Mouse (Mus musculus) ES-E14 (cell line): Measurements from ENCODE around the gene Mrm1. TPM values are rescaled to one million over a fixed set of nuclear protein-coding genes. Genes with fewer than 3 reads are reported as not detected.

Experiments
- DNase-seq: peaks from one replicate; pipeline ENCODE4 v3.0.0-alpha.2; 2013; ENCODE audit warnings: low read depth, low spot score
- H3K27ac ChIP-seq: 2 replicates; pipeline ENCODE4 v1.5.1; 2012; ENCODE audit warnings: low read depth, mild to moderate bottlenecking, low read length, moderate library complexity, mixed read lengths; ENCODE audit not compliant: poor library complexity, insufficient read depth, severe bottlenecking
- H3K36me3 ChIP-seq: 2 replicates; pipeline ENCODE4 v1.6.1; 2012; ENCODE audit warnings: mild to moderate bottlenecking, low read length, moderate library complexity, mixed read lengths; ENCODE audit not compliant: control insufficient read depth, poor library complexity, insufficient read depth, severe bottlenecking
- H3K4me1 ChIP-seq, 2 experiments: fragments of 150-350 bp in 1 of 2; sonication (generic) in 1 of 2; 2 replicates each; pipeline ENCODE4 v1.6.1; 2012; ENCODE audit warnings: low read length in 2 of 2, mild to moderate bottlenecking in 1 of 2, mixed read lengths in 1 of 2; ENCODE audit not compliant: control insufficient read depth in 2 of 2, insufficient read depth in 2 of 2, poor library complexity in 1 of 2
- H3K4me3 ChIP-seq, 2 experiments: fragments of 150-350 bp in 1 of 2; sonication (generic) in 1 of 2; 2 replicates each; pipeline ENCODE4 v1.5.1; 2012; ENCODE audit warnings: low read length in 2 of 2, low read depth in 1 of 2, mild to moderate bottlenecking in 1 of 2, mixed read lengths in 1 of 2; ENCODE audit not compliant: insufficient read depth in 1 of 2, poor library complexity in 1 of 2, severe bottlenecking in 1 of 2
- H3K9ac ChIP-seq: 2 replicates; pipeline ENCODE4 v1.6.1; 2012; ENCODE audit warnings: low read depth, mild to moderate bottlenecking, low read length, mixed read lengths; ENCODE audit not compliant: poor library complexity, insufficient read depth, severe bottlenecking
- H3K9me3 ChIP-seq: fragments of 150-350 bp; sonication (generic); 2 replicates; pipeline ENCODE4 v1.6.1; 2012; ENCODE audit warnings: low read depth, mild to moderate bottlenecking, low read length; ENCODE audit not compliant: control insufficient read depth, insufficient read depth
- CHD2 ChIP-seq: IDR thresholded peaks from 2 replicates; pipeline ENCODE4 v1.6.1; 2014; ENCODE audit warnings: mild to moderate bottlenecking, low read depth, low read length, inconsistent platforms
- HCFC1 ChIP-seq: IDR thresholded peaks from 2 replicates; pipeline ENCODE4 v1.6.1; 2012; ENCODE audit warnings: low read length, inconsistent platforms, borderline replicate concordance; ENCODE audit not compliant: insufficient read depth
- MAFK ChIP-seq: IDR thresholded peaks from 2 replicates; pipeline ENCODE4 v1.6.1; 2014; ENCODE audit warnings: mild to moderate bottlenecking, low read depth, low read length, inconsistent platforms; ENCODE audit not compliant: insufficient read depth
- ZC3H11A ChIP-seq: IDR thresholded peaks from 2 replicates; pipeline ENCODE4 v1.6.1; 2012; ENCODE audit warnings: low read depth, mild to moderate bottlenecking, inconsistent platforms, low read length, borderline replicate concordance
- ZNF384 ChIP-seq: IDR thresholded peaks from 2 replicates; pipeline ENCODE4 v1.6.1; 2012; ENCODE audit warnings: low read depth, low read length, inconsistent platforms
- in situ Hi-C, 2 experiments: fragments of 600-800 bp; cut with MboI; formaldehyde crosslinking; loops; one replicate each; pipeline ENCODE4 v1.15.1; 2025; ENCODE audit warnings: low sequenced_read_pairs in 2 of 2, inconsistent platforms in 1 of 2; ENCODE audit not compliant: unreplicated experiment in 2 of 2
- total RNA-seq: library from RNA; depleted of rRNA; stranded (reverse); fragments of 300-350 nt; gene quantifications from 2 replicates; pipeline ENCODE4 v1.2.3, GENCODE M21; 2012

The Mrm1 gene
- total RNA-seq, 1 experiment: 9.4 TPM

- Histone ChIP-seq H3K4me3 (no peak overlapping the region), H3K9me3 (no peaks in the 10 kb centered on the region), H3K27ac (no peak overlapping the region), H3K9ac (no peak overlapping the region), H3K4me1 (peaks cover 0 to 2% of the 10 kb centered on the region in 2 experiments; a peak in 2 of 4 replicates), H3K36me3 (peaks cover 2% of the 10 kb centered on the region; the same call in 1 of the 2 replicates)
- no peak for TF ChIP-seq MAFK
- no peak for TF ChIP-seq ZNF384
- no peak for TF ChIP-seq HCFC1
- no peak for TF ChIP-seq CHD2
- TF ChIP-seq ZC3H11A: no peak
- DNase-seq: no peak
- in situ Hi-C loops: no loop called here
These were observed 6.0 kb upstream of the Mrm1 start for GRCm38 (mm10) chr11:84825261-84825807.

- Histone ChIP-seq H3K4me3 (no peak overlapping the region), H3K27ac (no peak overlapping the region), H3K9ac (0 out of 2 replicates have a peak overlapping the region, but pooled peaks have one; percentile 3), H3K4me1 (peaks cover 2 to 4% of the 10 kb centered on the region in 2 experiments; a peak in 3 of 4 replicates), H3K9me3 (no peaks in the 10 kb centered on the region), H3K36me3 (peaks cover 2% of the 10 kb centered on the region; the same call in 1 of the 2 replicates)
- in situ Hi-C loops: no loop called here
- TF ChIP-seq ZNF384: no peak
- TF ChIP-seq CHD2: no peak
- no peak for TF ChIP-seq HCFC1
- no peak for TF ChIP-seq MAFK
- TF ChIP-seq ZC3H11A: no peak
- DNase-seq: no peak
These were observed 4.2 kb upstream of the Mrm1 start for GRCm38 (mm10) chr11:84823484-84823897.

- in situ Hi-C loops: no loop called here
- TF ChIP-seq CHD2: no peak
- TF ChIP-seq ZC3H11A: no peak
- no peak for TF ChIP-seq ZNF384
- TF ChIP-seq MAFK: no peak
- TF ChIP-seq HCFC1: no peak
- H3K9ac ChIP-seq: no peak overlapping the region
- H3K9me3 ChIP-seq: no peaks in the 10 kb centered on the region
- H3K27ac ChIP-seq: no peak overlapping the region
- peaks cover 2% of the 10 kb centered on the region; the same call in 1 of the 2 replicates for H3K36me3 ChIP-seq
- H3K4me1 ChIP-seq: peaks cover 2 to 4% of the 10 kb centered on the region in 2 experiments; a peak in 3 of 4 replicates
- no peak overlapping the region for H3K4me3 ChIP-seq
- DNase-seq: no peak
These were observed 3.2 kb upstream of the Mrm1 start for GRCm38 (mm10) chr11:84822487-84822886.

- DNase-seq: no peak
- TF ChIP-seq HCFC1 (no peak), CHD2 (no peak), ZNF384 (no peak), MAFK (no peak), ZC3H11A (no peak)
- Histone ChIP-seq H3K9ac (no peak overlapping the region), H3K9me3 (no peaks in the 10 kb centered on the region), H3K36me3 (peaks cover 2% of the 10 kb centered on the region; the same call in 1 of the 2 replicates), H3K4me1 (peaks cover 2 to 4% of the 10 kb centered on the region in 2 experiments; a peak in 3 of 4 replicates), H3K4me3 (no peak overlapping the region), H3K27ac (no peak overlapping the region)
- in situ Hi-C loops: no loop called here
These were observed 1.9 kb upstream of the Mrm1 start for GRCm38 (mm10) chr11:84821131-84821770.
